Mouse (Mus musculus) small intestine, adult 2 months (tissue): ENCODE results near the gene Ero1lb.
"Not testable (repeated sequence)": the region's sequence is repeated elsewhere in the genome, so short reads cannot be mapped to it uniquely, and the experiment has no call there.

Experiments used
- CTCF ChIP-seq: fragments of 200-500 bp; IDR thresholded peaks from 2 replicates; pipeline ENCODE4 v1.5.1; 2012; ENCODE audit warnings: low read depth, mild to moderate bottlenecking, control low read depth, inconsistent platforms, low read length, moderate library complexity, mixed read lengths; ENCODE audit not compliant: insufficient replicate concordance, insufficient read length; ENCODE audit errors: extremely low read depth
- POLR2A ChIP-seq: fragments of 200-500 bp; IDR thresholded peaks from 2 replicates; pipeline ENCODE4 v1.6.1; 2012; ENCODE audit warnings: low read depth, mild to moderate bottlenecking, control low read depth, inconsistent platforms, low read length, moderate library complexity

- TF ChIP-seq CTCF, POLR2A: not testable (repeated sequence)
These were observed 60.4 kb downstream of the Ero1lb start for GRCm38 (mm10) chr13:12626061-12626460.
